Mouse (Mus musculus) ovary, postnatal 36 days (tissue): ENCODE measurements around the gene Zfp189.

ENCODE experiments used
- DNase-seq: peaks from one replicate; pipeline ENCODE4 v3.0.0; 2022; ENCODE audit warnings: low spot score, mixed read lengths

Zfp189 gene

GRCm38 (mm10) chr4:49536671-49537070, 15.7 kb downstream of the Zfp189 start:
- no peak for DNase-seq

DNA sequence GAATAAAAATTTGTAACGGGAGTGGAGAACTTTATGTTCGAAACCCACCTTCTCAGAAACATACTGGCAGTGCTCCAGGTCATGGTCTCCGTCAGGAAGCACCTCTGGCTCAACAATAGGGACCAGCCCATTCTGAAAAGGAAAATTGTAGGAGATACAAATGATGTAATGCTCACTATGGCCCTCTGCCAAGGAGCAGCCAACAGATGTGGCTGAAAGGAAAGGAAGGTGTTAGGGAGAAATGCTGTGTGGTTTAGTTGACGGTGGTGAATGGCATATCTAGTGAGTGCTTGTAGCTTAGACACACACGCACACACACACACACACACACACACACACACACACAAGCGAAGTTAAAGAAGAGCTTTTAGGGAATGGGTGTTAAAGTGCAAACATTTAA, 18.7 kb downstream of the Zfp189 start:
- no peak for DNase-seq

DNA sequence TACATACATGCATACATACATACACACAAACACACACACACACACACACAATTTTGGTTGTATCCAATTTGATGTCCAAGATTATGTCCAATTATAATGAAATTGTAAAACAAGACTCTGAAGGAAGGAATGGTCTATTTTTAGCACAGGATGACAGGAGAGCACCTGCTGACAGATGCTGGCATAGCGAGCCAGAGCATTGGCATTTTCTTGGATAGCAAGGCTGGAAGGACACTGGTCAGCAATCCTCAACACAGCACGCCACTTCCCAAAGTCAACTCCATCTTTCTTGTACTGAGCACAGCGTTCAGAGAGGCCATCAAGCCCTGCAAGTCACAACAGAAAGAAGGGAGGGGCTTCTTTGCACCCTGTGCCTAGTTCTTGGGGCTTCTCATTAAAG, 20.0 kb downstream of the Zfp189 start:
- no peak for DNase-seq

DNA sequence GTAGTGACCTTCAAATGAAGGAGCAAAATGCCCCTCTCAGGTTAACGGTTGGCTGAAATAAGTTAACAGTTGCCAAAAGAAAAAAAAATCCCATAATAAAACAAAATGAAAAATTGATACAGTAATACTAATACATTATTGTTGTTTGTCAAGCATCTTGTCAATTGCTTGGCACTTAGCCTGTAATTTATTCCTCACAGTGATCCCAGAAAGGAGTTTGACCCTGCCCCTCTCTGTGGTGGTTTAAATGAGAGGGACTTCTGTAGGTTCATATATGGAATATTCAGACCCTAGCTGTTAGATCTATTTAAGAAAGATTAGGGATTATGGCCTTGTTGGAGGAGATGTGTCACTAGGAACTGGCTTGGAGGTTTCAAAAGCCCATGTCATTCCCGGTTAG, 25.1 kb downstream of the Zfp189 start:
- no peak for DNase-seq

GRCm38 (mm10) chr4:49546873-49547543, 26.0 kb downstream of the Zfp189 start:
- DNase-seq: no peak

GRCm38 (mm10) chr4:49547544-49548219, 26.7 kb downstream of the Zfp189 start:
- no peak for DNase-seq

DNA sequence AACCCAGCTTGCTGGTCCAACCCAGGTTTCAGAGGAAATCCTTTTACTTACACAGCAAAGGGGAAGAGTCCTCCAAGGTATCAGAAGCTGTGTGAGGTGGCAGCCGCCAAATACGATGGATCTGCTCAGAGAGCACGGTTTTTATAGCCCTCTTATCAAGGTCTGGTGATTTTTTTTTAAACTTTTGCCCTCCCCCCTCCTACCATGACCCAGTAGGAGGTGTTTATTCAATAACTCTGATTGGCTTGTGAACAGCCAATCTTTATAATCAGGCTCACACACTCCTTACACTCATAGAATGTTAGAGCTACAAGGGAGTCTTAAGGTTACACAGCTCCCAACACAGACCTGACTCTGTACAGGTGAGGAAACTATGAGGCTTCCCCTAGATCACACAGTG, 28.4 kb downstream of the Zfp189 start, which contains the start of gene Aldob:
Gene Aldob (minus strand): TSS at position 164 of the 400 bp plus-strand sequence.
- no peak for DNase-seq

DNA sequence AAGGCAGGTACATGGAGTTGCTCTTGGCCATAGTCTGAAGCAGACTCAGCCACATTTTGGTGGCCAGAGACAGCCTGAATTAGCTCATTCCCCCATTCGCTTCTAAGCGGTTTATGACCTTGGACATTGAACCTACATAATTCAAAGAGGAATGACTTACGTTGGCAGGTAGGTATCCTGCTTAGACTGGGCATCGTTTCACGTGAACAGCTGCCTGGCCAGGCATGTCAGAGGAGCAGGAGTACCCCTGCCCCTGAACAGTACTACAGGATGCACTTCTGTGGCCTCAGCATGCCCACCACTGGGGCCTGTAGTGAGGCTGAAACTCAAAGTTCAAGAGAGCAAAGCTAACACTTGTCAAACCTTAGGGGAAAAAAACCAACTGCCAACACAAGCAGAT, 32.4 kb downstream of the Zfp189 start:
- no peak for DNase-seq

DNA sequence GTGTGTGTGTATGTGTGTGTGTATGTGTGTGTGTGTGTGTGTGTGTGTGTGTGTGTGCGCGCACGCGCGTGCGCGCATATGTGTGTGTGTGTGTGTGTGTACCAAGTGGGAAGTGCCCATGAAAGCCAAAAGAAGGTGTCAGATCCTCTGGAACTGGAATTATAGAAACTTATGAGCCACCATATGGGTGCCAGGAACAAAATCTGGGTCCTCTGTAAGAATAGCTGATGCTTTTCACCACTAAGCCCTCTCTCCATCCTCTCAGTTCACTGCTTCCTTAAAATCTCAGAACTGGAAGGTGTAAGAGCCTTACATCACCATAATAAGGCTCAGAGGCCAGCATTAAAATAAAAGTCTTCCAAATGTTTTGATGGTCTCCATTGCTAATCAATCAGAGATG, 36.4 kb downstream of the Zfp189 start:
- DNase-seq: no peak

GRCm38 (mm10) chr4:49558181-49558580, 37.2 kb downstream of the Zfp189 start:
- DNase-seq: no peak

- peak; percentile 14 for DNase-seq
Observed at GRCm38 (mm10) chr4:49559915-49560772, 39.2 kb downstream of the Zfp189 start.

DNA sequence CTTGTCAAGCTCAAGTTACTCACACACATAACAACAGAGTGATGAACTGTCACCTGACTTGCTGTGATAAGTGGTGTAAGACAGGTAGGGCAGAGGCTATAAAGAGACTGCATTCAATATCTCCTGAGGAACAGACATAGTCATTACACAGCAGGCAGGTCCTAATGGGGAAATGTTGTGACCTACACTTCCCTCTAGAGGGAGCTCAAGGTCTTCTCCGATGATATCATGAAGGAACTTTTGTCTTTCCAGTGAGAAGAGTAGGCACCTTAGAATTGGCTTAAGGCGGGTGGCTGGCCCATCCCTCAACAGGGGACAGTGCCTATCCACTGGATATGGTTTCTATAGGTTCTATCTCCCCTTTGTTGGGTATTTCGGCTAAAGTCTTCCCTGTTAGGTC, 46.6 kb downstream of the Zfp189 start:
- no peak for DNase-seq

GRCm38 (mm10) chr4:49572194-49572593, 51.2 kb downstream of the Zfp189 start:
- DNase-seq: no peak
